Mouse (Mus musculus) embryonic facial prominence, embryonic 10.5 days (tissue): ENCODE results near the gene Frmd4a. TPM values are rescaled to one million over a fixed set of nuclear protein-coding genes. Genes with fewer than 3 reads are reported as not detected.
A peak's percentile ranks its signal among the peaks of the same experiment; 100 is the strongest.

Experiments used
- DNase-seq: peaks from one replicate; pipeline ENCODE4 v3.0.0-alpha.2; 2017; ENCODE audit warnings: low spot score
- H3K27ac ChIP-seq: fragments of 300-500 bp; sonication (generic); replicated peaks from 2 replicates; pipeline ENCODE4 v1.5.1; 2016; ENCODE audit warnings: mild to moderate bottlenecking
- H3K27me3 ChIP-seq: fragments of 300-500 bp; sonication (generic); replicated peaks from 2 replicates; pipeline ENCODE4 v1.6.1; 2016; ENCODE audit warnings: low read depth, mild to moderate bottlenecking; ENCODE audit not compliant: poor library complexity, severe bottlenecking
- H3K36me3 ChIP-seq: fragments of 300-500 bp; sonication (generic); replicated peaks from 2 replicates; pipeline ENCODE4 v1.6.1; 2016; ENCODE audit warnings: mild to moderate bottlenecking, moderate library complexity
- H3K4me1 ChIP-seq: fragments of 300-500 bp; sonication (generic); 2 replicates; pipeline ENCODE4 v1.6.1; 2016
- H3K4me3 ChIP-seq: fragments of 300-500 bp; sonication (generic); 2 replicates; pipeline ENCODE4 v1.5.1; 2016; ENCODE audit warnings: mild to moderate bottlenecking, moderate library complexity
- H3K9me3 ChIP-seq: fragments of 300-500 bp; sonication (generic); 2 replicates; pipeline ENCODE4 v1.6.1; 2016; ENCODE audit warnings: mild to moderate bottlenecking
- WGBS: fragments of 180-500 bp; shearing (Covaris S2); methylation state at CpG from one replicate; pipeline ENCODE4 v1.1.7; 2016; 5-methylcytosine and 5-hydroxymethylcytosine counted together
- polyA plus RNA-seq: library from polyadenylated mRNA; unstranded; fragments of >200 nt; fragmentation: Nextera tagmentation; extraction: Ambion mirVana; gene quantifications from 2 replicates; pipeline ENCODE4 v1.2.1, GENCODE M21; 2016

Gene Frmd4a
- polyA plus RNA-seq, 1 experiment from 2014 or later = 48.8 TPM

DNA sequence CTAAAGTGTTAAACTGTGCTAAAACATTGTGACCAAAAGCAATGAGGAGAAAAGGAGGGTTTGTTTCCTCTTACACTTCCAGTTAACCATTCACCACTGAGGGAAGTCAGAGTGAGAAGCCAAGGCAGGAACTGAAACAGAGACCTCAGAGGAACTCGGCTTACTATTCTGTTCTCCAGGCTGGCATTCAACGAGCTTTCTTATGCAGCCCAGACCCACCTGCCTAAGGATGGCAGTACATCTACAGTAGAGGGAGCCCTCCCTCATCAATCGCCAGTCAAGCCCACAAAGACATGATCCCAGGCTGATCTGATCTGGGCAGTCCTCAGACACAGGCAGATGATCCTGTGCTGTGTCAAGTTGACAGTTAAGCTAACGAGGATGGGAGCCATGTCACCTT lies 555.9 kb downstream of the Frmd4a start:
- 74% methylated on average over 4 of the region's 4 CpGs for WGBS
- H3K27me3 ChIP-seq = no peaks in the 10 kb centered on the region
- no peak overlapping the region for H3K27ac ChIP-seq
- DNase-seq = no peak
- peaks cover 38% of the 10 kb centered on the region for H3K4me1 ChIP-seq
- peaks cover 100% of the 10 kb centered on the region for H3K36me3 ChIP-seq
- H3K9me3 ChIP-seq = no peaks in the 10 kb centered on the region
- no peak overlapping the region for H3K4me3 ChIP-seq

DNA sequence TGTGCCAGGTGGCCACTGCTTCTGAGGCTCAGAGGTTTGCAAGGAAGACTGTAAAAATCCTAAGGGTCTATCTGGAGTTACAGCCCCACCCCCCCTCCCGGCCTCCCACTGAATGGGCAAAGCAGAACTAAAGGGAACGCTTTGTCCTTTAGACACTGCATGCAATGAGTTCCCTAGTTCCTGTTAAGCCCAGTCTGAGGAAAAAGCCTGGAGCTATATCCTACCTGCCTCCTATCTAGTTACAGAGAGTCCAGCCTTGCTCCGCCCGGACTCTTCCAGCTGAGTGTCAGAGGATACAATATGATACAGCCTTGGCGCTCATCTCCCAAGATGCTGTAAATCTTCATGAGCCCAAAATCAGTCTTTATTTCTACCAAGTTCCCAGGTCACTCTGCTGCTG lies 556.7 kb downstream of the Frmd4a start:
- H3K27me3 ChIP-seq = no peaks in the 10 kb centered on the region
- no peak for DNase-seq
- no peak overlapping the region for H3K27ac ChIP-seq
- peaks cover 100% of the 10 kb centered on the region for H3K36me3 ChIP-seq
- H3K4me1 ChIP-seq = peaks cover 33% of the 10 kb centered on the region
- no peak overlapping the region for H3K4me3 ChIP-seq
- H3K9me3 ChIP-seq = no peaks in the 10 kb centered on the region
- 66% methylated on average over 5 of the region's 5 CpGs for WGBS

DNA sequence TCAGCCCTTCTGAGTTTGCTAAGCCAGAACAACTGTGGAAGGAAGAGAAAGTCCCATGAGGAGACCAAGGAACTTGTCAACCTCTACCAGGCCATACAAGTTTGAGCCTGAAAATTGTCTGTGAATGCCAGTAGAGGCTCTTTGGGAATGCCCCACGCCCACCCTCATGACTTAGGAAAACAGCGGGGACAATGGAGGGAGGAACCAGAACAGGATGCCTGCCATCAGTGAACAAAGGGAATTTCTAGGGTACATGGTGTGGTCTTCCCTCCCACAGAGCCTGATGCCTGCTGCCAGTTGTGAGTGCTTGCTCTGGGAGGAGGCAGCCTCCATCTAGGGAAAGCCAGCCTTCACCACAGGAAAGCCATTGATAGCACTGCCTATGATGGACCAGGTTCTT lies 557.6 kb downstream of the Frmd4a start:
- H3K4me1 ChIP-seq = peaks cover 28% of the 10 kb centered on the region
- no peaks in the 10 kb centered on the region for H3K9me3 ChIP-seq
- peaks cover 100% of the 10 kb centered on the region for H3K36me3 ChIP-seq
- no peaks in the 10 kb centered on the region for H3K27me3 ChIP-seq
- no peak for DNase-seq
- WGBS = 73% methylated on average over 2 of the region's 2 CpGs
- no peak overlapping the region for H3K4me3 ChIP-seq
- no peak overlapping the region for H3K27ac ChIP-seq

DNA sequence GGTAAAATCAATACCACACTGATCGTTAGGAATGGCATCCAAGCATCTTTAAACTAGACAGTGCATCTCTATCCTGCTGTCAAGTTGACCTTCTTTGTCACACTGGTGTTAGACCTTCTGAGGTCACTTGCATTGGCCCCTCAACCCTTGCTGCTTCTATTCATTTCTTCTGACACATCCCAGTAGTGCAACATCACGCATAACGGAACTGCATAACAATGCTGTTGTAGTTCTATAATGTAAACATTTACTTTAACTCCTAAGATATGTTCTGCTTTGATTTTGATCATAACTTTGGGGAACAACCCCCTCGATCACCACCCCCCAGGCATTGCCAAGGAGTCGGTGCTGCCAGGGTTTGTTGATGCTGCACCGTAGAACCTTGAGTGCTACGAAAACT lies 558.5 kb downstream of the Frmd4a start:
- H3K4me3 ChIP-seq = no peak overlapping the region
- no peaks in the 10 kb centered on the region for H3K27me3 ChIP-seq
- H3K36me3 ChIP-seq = peaks cover 100% of the 10 kb centered on the region
- no peaks in the 10 kb centered on the region for H3K9me3 ChIP-seq
- 93% methylated on average over 7 of the region's 7 CpGs for WGBS
- peaks cover 23% of the 10 kb centered on the region for H3K4me1 ChIP-seq
- H3K27ac ChIP-seq = no peak overlapping the region
- no peak for DNase-seq

DNA sequence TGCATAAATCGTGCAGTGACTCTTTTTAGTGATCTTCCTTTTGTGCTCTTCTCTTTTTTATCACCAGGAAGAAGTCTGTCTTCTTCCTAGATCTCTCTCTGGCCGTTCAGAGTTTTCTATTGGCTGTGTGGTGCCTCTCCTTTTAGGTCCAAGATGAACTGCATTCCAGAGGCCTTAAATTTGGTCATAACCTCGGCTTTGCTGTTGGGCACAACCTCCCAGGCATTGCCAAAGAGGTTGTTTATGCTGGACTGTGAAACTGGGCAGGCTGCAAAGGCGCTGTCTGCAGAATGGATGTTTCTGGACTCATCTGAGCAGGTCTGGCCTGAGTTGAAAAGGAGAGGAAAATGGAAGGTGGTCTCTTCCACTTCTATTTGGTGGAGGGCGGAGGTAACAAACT lies 560.8 kb downstream of the Frmd4a start:
- Histone ChIP-seq H3K9me3 (no peaks in the 10 kb centered on the region), H3K4me1 (peaks cover 31% of the 10 kb centered on the region), H3K27me3 (no peaks in the 10 kb centered on the region), H3K4me3 (no peak overlapping the region), H3K27ac (no peak overlapping the region), H3K36me3 (peaks cover 100% of the 10 kb centered on the region)
- no peak for DNase-seq
- 91% methylated on average over 5 of the region's 5 CpGs for WGBS

DNA sequence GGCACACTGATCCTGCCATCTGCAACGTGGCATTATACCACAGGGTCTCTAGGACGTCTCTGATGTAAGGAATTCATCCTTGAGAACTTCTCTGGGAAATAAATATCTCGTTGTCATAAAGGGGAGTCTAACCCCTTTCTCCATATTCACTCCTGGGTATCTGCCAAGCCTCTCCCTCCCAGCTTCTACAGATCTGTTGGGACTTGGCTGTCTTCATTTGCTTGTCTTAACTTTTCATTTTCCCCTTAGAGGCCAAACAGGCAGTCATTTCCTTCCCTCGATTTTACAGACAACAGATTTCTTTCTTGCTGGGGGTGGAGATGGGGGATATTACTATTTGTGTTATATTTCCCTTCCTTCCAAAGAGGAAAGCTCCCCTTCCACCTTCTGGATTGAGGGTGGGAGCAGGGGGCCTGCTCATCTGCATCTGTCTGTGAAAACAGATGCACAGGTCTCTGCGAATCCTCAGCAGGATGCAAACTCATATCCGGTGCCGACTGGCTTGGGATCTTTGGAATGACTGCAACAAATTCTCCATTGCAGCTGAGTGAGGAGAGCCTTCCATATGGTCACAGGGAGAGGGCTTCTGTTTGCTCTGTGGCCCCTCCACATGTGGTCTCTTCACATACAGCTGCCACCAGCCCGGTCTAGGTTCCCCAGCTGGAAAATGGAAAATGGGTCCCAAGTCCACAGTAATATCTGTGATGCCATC lies 562.0 kb downstream of the Frmd4a start:
- Histone ChIP-seq H3K27ac (no peak overlapping the region), H3K36me3 (peaks cover 89% of the 10 kb centered on the region), H3K9me3 (no peaks in the 10 kb centered on the region), H3K4me1 (peaks cover 31% of the 10 kb centered on the region), H3K27me3 (no peaks in the 10 kb centered on the region), H3K4me3 (no peak overlapping the region)
- no peak for DNase-seq
- 91% methylated on average over 8 of the region's 8 CpGs for WGBS

DNA sequence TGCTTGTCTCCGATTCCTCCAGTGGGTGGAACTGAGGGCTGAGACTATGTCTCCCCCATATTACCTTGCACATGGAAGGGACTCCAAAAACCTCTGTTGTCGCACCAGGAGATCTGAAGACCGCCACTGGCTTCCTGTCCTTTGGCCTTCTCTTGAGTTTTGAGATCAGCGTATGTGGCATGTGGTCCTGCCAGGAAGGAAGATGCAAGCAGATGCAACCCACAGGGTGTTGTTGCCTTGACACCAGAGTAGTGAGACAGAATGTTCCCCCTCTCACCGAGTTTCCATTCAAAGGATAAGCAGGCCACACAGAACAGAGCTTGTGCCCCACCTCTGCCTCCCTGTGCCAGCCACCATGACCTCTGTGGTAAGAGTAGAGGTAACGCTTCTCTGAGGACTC lies 563.1 kb downstream of the Frmd4a start:
- H3K9me3 ChIP-seq = no peaks in the 10 kb centered on the region
- H3K4me3 ChIP-seq = no peak overlapping the region
- H3K27ac ChIP-seq = no peak overlapping the region
- H3K27me3 ChIP-seq = no peaks in the 10 kb centered on the region
- H3K4me1 ChIP-seq = peaks cover 33% of the 10 kb centered on the region
- peaks cover 88% of the 10 kb centered on the region for H3K36me3 ChIP-seq
- WGBS = 85% methylated on average over 6 of the region's 6 CpGs
- no peak for DNase-seq

DNA sequence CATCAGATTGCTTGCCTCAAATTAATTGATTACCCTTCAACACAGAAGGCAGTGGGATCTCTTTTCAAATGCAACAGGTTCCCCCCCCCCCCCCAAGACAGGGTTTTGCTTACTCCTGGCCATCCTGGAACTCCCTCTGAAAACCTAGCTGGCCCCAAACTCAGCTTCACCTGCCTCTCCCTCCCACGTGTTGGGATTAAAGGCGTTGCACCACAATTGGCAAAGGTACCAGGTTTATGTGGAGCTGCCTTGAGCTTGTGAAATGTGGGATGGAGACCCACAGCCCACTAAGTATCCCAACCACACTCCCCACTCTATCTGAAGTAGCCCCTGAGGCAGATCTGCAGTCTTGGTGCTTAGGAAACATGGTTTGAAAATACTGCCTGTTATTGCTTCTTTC lies 565.4 kb downstream of the Frmd4a start:
- Histone ChIP-seq H3K27me3 (no peaks in the 10 kb centered on the region), H3K36me3 (peaks cover 83% of the 10 kb centered on the region), H3K4me3 (no peak overlapping the region), H3K4me1 (peaks cover 54% of the 10 kb centered on the region), H3K27ac (no peak overlapping the region), H3K9me3 (no peaks in the 10 kb centered on the region)
- no peak for DNase-seq
- 89% methylated on average over 2 of the region's 2 CpGs for WGBS

DNA sequence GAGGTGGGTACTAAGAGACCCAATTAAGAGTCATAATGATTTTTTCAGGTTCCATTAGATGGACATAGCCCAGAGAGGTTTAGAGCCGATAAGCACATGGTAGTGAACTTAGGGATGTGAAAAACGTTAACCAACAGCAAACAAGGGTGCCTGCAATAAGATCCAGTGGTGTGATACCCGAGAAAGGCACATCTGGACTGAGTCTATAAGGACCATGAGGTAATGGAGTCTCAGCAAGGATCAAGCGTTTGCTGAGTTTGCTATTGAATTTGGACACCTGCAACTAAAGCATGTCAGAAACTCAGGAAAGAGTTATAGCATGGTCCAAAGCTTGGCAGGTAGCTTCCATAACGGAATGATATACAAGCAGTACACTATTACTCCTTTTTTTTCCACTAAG lies 566.7 kb downstream of the Frmd4a start:
- Histone ChIP-seq H3K27ac (no peak overlapping the region), H3K36me3 (peaks cover 82% of the 10 kb centered on the region)

DNA sequence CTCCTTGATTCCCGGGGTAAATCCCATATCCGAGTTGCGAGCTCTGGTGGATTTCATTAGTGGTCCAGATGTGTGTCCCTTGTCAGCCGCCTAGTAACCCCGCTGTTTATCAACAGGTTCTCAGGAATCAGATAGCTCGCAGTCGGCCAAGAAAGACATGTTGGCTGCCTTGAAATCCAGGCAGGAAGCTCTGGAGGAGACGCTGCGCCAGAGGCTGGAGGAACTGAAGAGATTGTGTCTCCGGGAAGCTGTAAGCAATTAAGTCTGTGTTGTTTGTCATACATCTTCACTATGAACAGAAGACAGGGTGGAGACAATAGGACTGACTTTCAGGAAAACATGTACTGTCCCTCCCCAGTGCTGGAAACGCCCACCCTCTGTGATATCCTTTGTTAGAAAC lies 568.7 kb downstream of the Frmd4a start:
- Histone ChIP-seq H3K9me3 (no peaks in the 10 kb centered on the region), H3K27me3 (no peaks in the 10 kb centered on the region), H3K4me1 (peaks cover 70% of the 10 kb centered on the region), H3K36me3 (peaks cover 82% of the 10 kb centered on the region), H3K4me3 (0 out of 2 replicates have a peak overlapping the region, but pooled peaks have one; percentile 6), H3K27ac (peak overlapping the region; percentile 84)
- DNase-seq = peak; percentile 56
- WGBS = 38% methylated on average over 11 of the region's 11 CpGs

More for the DNA sequence above, 566.7 kb downstream of the Frmd4a start:
- Histone ChIP-seq H3K9me3 (no peaks in the 10 kb centered on the region), H3K27me3 (no peaks in the 10 kb centered on the region), H3K4me3 (no peak overlapping the region), H3K4me1 (peaks cover 67% of the 10 kb centered on the region)
- 59% methylated on average over 5 of the region's 5 CpGs for WGBS
- DNase-seq = no peak

DNA sequence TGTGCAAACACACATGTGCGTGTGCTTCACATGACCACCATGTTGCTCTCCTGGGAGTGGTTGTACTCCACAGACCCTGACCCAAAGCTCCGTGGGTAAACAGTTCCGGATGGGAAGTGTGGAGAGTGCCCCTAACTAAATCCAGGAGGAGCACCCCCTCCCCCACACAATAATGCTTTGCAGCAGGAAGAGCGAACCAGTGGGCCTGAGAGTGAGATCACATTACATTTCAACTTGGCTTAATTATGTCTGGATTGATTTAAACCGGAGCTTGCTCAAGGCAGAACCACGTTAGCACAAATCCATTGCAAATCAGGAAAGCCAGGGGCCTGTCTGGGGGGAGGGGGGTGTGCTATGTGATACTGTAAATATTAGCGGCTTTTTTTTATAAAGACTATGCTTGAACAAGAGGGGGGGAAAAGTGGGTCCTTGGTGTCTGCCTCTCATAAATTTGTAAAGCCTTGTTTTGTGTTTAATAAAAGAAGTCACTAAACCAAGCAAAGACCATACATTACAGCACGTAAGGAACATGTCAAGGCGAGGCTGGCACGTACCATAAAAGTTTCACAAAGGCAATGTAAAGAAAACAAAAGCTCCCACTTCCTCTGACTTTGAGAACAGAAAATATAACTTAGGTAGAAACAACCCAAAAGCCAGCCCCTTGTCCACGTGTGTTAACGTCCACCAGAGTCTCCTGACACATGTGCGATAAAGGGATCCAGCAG lies 570.3 kb downstream of the Frmd4a start:
- H3K4me1 ChIP-seq = peaks cover 67% of the 10 kb centered on the region
- 38% methylated on average over 13 of the region's 13 CpGs for WGBS

DNA sequence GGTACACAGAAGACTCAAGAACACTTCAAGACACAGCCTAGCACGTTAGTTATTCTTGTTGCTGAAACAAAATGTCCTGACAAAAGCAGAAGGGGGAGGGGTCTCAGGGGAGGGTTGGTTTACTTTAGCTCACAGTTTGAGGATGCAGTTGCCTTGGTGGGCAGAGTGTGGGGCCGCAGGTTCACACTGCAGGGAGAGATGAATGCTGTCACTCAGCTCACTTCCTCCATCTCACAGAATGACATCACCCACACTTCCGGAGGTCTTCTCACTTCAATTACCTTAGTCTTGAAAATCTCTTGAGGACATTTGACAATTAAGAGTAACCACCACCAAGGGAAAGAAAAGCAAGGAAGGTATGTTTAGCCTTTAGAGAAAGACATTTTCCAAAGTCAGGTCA lies 574.1 kb downstream of the Frmd4a start:
- WGBS = 87% methylated on average over 3 of the region's 3 CpGs
- no peak overlapping the region for H3K4me3 ChIP-seq
- H3K36me3 ChIP-seq = peaks cover 98% of the 10 kb centered on the region
- H3K27me3 ChIP-seq = no peaks in the 10 kb centered on the region
- H3K9me3 ChIP-seq = no peaks in the 10 kb centered on the region
- no peak overlapping the region for H3K27ac ChIP-seq
- peaks cover 36% of the 10 kb centered on the region for H3K4me1 ChIP-seq
- DNase-seq = no peak

More for the DNA sequence above, 570.3 kb downstream of the Frmd4a start:
- DNase-seq = peak; percentile 90
- no peaks in the 10 kb centered on the region for H3K27me3 ChIP-seq
- peak overlapping the region; percentile 84 for H3K27ac ChIP-seq
- H3K9me3 ChIP-seq = no peaks in the 10 kb centered on the region
- peaks cover 82% of the 10 kb centered on the region for H3K36me3 ChIP-seq
- 0 out of 2 replicates have a peak overlapping the region, but pooled peaks have one; percentile 22 for H3K4me3 ChIP-seq

DNA sequence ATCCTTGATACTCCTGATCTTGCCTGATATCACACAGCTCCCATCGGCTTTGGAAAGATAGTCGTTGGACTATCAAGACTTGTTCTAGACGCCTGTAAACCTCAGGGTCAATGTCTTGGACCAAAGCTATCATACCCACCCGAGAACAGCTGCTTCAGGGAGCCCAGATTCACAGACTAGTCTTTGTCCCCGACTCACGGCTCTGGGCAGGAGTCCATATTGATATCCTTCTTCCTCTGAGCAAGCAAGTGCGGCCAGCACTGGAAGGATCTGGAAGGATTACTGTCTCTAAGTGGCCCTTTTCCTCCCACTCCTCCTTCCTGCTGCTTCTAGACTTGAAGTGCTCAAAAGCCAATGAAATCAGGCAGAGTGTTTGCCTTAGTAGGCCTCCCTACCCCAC lies 575.1 kb downstream of the Frmd4a start:
- H3K36me3 ChIP-seq = peaks cover 99% of the 10 kb centered on the region
- 93% methylated on average over 7 of the region's 7 CpGs for WGBS

More for the DNA sequence above, 575.1 kb downstream of the Frmd4a start:
- H3K9me3 ChIP-seq = no peaks in the 10 kb centered on the region
- H3K27me3 ChIP-seq = no peaks in the 10 kb centered on the region
- no peak overlapping the region for H3K27ac ChIP-seq
- no peak overlapping the region for H3K4me3 ChIP-seq
- no peak for DNase-seq
- peaks cover 26% of the 10 kb centered on the region for H3K4me1 ChIP-seq
